Mouse (Mus musculus): Measurements from ENCODE around the gene Alpl. TPM values are rescaled to one million over a fixed set of nuclear protein-coding genes. Genes with fewer than 3 reads are reported as not detected.

The Alpl gene
- polyA plus RNA-seq, 1 experiment, result 569 TPM

DNA sequence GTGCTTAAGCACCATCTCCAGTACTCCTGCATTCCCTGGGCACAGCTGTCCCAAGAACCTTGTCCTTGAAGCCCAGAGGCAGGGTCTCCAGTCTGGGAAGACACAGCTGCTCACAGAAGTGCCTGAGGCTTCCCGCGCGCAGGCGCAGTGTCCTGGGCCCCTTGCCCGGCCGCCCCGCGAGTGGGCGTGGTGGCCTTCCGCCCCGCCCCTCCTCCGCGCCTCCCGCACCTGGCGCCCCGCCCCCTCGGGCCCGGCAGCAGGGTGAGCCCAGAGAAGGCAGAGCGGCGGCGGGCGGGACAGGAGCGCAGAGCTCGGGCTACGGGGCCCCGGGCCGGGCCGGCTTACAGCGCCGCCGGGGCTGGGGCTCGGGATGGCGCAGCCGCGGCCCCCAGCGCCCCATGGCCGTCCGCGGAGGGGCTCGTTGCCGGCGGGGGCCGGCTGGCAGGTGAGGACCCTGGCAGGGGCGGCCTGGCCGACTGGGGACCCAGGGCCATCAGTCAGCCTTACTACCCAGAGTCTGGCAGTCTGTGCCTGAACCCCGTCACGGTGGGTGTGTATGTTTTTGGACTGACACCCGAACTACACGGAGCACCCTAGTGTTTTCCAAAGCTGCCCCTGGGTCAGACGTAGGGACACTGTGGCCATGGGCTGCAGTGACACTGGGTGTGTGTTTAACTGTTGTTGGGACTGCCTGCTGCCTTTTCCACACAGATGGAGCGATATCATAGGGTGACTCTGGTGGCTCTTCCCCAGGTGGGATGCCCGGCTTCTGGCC is 88.8 kb downstream of the Alpl start:
- Histone ChIP-seq H3K36me3 (ENCODE audit: control insufficient read depth, insufficient read depth, low read length) (no peaks in the 10 kb centered on the region), H3K27me3 (replicated peaks; ENCODE audit: control insufficient read depth, insufficient read depth, low read length) (no peaks in the 10 kb centered on the region), H3K4me1 (ENCODE audit: control insufficient read depth, insufficient read depth, low read length) (peaks cover 6% of the 10 kb centered on the region; the same call in 1 of the 2 replicates), H3K27ac (ENCODE audit: insufficient read depth, low read depth, low read length) (peak overlapping the region; percentile 15; the same call in 1 of the 2 replicates), H3K4me3 (ENCODE audit: insufficient read depth, low read depth, low read length) (peak overlapping the region; percentile 40)
- no peak for TF ChIP-seq POLR2A (IDR thresholded peaks at IDR 0.05; ENCODE audit: low read depth, low read length)
- no peak for TF ChIP-seq CTCF (conservative IDR thresholded peaks at IDR 0.05; ENCODE audit: insufficient read depth, insufficient read length, low read depth, low read length)
- peak; percentile 94 for DNase-seq
- WGBS, result 6% methylated on average over 49 of the region's 52 CpGs

DNA sequence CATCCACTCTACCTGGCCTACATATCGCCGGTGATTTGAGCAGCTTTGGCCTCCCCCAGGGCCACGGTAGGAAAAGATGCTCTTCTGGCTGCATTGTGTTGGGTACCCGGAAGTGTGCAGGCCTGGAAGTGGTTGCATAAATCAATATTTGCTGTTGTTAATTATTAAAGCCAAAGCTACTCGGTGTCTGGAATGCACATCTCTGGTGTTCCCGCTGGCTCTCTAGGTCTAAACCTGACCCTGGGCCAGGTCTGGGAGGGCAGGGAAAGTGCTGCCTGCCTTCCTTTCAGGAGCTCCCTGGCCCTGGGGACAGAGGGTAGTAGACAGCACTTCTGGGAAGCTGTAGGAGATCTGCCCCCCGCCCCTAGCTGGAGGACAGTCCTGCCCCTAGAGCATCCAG is 89.7 kb downstream of the Alpl start:
- Histone ChIP-seq H3K27me3 (replicated peaks; ENCODE audit: control insufficient read depth, insufficient read depth, low read length) (no peaks in the 10 kb centered on the region), H3K27ac (ENCODE audit: insufficient read depth, low read depth, low read length) (no peak overlapping the region), H3K36me3 (ENCODE audit: control insufficient read depth, insufficient read depth, low read length) (no peaks in the 10 kb centered on the region), H3K4me1 (ENCODE audit: control insufficient read depth, insufficient read depth, low read length) (peaks cover 6% of the 10 kb centered on the region; the same call in 1 of the 2 replicates), H3K4me3 (ENCODE audit: insufficient read depth, low read depth, low read length) (no peak overlapping the region)
- peak; percentile 61 for DNase-seq
- no peak for TF ChIP-seq CTCF (conservative IDR thresholded peaks at IDR 0.05; ENCODE audit: insufficient read depth, insufficient read length, low read depth, low read length)
- no peak for TF ChIP-seq POLR2A (IDR thresholded peaks at IDR 0.05; ENCODE audit: low read depth, low read length)
- WGBS, result 43% methylated on average over 7 of the region's 7 CpGs

DNA sequence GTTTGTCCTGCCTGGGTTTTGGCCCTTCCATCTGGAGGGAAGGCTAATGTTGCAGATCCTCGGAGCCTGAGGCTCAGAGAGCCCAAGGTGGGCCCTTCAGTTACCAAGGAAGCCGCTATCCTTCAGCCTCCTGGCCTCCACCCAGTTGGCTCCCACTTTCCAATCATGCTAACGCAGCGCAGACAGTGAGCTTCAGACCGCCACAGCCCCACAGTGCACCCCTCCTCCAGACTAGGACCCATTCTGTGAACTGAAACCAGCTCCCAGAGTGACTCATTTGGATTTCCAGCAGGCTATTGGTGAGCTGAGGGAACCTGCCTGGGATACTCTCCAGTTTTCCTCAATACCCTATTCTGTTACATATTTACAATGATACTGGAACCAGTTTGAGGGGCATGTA is 90.8 kb downstream of the Alpl start:
- no peak for DNase-seq
- no peaks in the 10 kb centered on the region for H3K27me3 ChIP-seq (replicated peaks; ENCODE audit: control insufficient read depth, insufficient read depth, low read length)
- WGBS, result 69% methylated on average over 5 of the region's 5 CpGs
- H3K4me3 ChIP-seq (ENCODE audit: insufficient read depth, low read depth, low read length), result no peak overlapping the region
- no peak overlapping the region for H3K27ac ChIP-seq (ENCODE audit: insufficient read depth, low read depth, low read length)
- no peaks in the 10 kb centered on the region for H3K36me3 ChIP-seq (ENCODE audit: control insufficient read depth, insufficient read depth, low read length)
- peaks cover 9% of the 10 kb centered on the region for H3K4me1 ChIP-seq (ENCODE audit: control insufficient read depth, insufficient read depth, low read length)
- TF ChIP-seq POLR2A (IDR thresholded peaks at IDR 0.05; ENCODE audit: low read depth, low read length) (no peak), CTCF (conservative IDR thresholded peaks at IDR 0.05; ENCODE audit: insufficient read depth, insufficient read length, low read depth, low read length) (no peak)

DNA sequence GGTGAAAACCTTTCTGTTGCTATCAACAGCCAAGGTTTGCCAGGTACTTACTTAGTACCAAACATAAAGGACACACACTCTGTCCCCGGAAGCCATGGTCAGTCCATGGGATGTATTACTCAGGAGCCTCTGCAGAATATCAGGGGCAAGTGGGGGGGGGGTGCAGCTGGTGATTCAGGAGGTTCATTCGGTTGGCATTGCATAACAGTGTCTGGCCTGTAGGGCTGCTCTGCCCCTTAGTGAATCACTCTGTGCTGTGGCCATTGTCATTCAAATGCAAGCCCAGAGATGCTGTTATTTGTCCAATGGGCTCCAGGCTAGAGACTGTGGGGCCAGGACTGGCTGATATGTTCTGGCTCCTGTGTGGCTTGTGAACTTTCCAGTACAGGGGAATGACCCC is 91.6 kb downstream of the Alpl start:
- 88% methylated on average over 2 of the region's 2 CpGs for WGBS
- no peak for TF ChIP-seq POLR2A (IDR thresholded peaks at IDR 0.05; ENCODE audit: low read depth, low read length)
- no peak for TF ChIP-seq CTCF (conservative IDR thresholded peaks at IDR 0.05; ENCODE audit: insufficient read depth, insufficient read length, low read depth, low read length)
- H3K27ac ChIP-seq (ENCODE audit: insufficient read depth, low read depth, low read length), result no peak overlapping the region

DNA sequence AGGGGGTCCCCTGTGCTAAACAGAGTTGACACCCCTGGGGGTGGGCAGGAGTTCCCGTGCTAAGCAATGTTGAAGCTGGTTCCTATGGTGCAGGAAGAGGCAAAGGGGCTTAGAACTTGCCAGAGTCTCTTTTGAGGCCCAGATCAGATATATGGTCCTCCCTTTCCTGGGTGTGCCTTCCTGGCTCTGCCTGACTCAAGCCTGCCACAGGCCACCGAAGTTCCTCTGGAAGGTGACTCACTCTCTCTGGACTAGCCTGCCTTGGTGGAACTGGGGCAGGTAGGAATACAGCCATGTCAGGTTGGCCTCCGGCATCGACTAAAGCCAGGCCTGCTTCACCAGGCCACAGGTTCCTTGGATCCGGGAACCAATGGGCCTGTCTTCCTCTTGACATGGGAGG is 93.1 kb downstream of the Alpl start:
- Histone ChIP-seq H3K4me1 (ENCODE audit: control insufficient read depth, insufficient read depth, low read length) (peaks cover 9% of the 10 kb centered on the region), H3K27me3 (replicated peaks; ENCODE audit: control insufficient read depth, insufficient read depth, low read length) (no peaks in the 10 kb centered on the region), H3K36me3 (ENCODE audit: control insufficient read depth, insufficient read depth, low read length) (no peaks in the 10 kb centered on the region), H3K4me3 (ENCODE audit: insufficient read depth, low read depth, low read length) (no peak overlapping the region), H3K27ac (ENCODE audit: insufficient read depth, low read depth, low read length) (no peak overlapping the region)
- TF ChIP-seq CTCF (conservative IDR thresholded peaks at IDR 0.05; ENCODE audit: insufficient read depth, insufficient read length, low read depth, low read length) (no peak), POLR2A (IDR thresholded peaks at IDR 0.05; ENCODE audit: low read depth, low read length) (no peak)
- no peak for DNase-seq
- WGBS, result 85% methylated on average over 5 of the region's 5 CpGs

More for the DNA sequence above, 91.6 kb downstream of the Alpl start:
- Histone ChIP-seq H3K36me3 (ENCODE audit: control insufficient read depth, insufficient read depth, low read length) (no peaks in the 10 kb centered on the region), H3K4me3 (ENCODE audit: insufficient read depth, low read depth, low read length) (no peak overlapping the region), H3K4me1 (ENCODE audit: control insufficient read depth, insufficient read depth, low read length) (peaks cover 9% of the 10 kb centered on the region), H3K27me3 (replicated peaks; ENCODE audit: control insufficient read depth, insufficient read depth, low read length) (no peaks in the 10 kb centered on the region)
- no peak for DNase-seq

DNA sequence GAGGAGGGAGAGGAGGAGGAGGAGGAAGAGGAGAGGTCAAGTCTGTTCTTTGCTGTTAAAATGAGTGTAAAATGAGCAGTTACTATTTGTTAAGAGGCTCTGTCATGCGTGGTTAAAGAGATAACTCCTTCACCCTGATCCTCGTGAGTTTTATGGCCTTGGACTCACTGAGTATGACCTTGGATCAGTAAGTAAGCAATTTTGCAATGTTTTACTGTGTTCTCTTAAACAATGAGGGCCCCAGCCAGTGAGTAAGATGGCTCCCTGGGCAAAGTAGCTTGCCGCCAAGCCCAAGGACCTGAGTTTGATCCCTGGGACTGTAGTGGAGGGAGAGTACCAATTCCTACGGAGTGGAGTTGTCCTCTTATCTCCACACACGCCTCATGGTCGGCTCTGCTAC is 95.2 kb downstream of the Alpl start:
- Histone ChIP-seq H3K4me3 (ENCODE audit: insufficient read depth, low read depth, low read length) (no peak overlapping the region), H3K36me3 (ENCODE audit: control insufficient read depth, insufficient read depth, low read length) (no peaks in the 10 kb centered on the region), H3K27me3 (replicated peaks; ENCODE audit: control insufficient read depth, insufficient read depth, low read length) (no peaks in the 10 kb centered on the region), H3K27ac (ENCODE audit: insufficient read depth, low read depth, low read length) (peak overlapping the region; percentile 24), H3K4me1 (ENCODE audit: control insufficient read depth, insufficient read depth, low read length) (peaks cover 6% of the 10 kb centered on the region)
- DNase-seq, result no peak
- 53% methylated on average over 6 of the region's 6 CpGs for WGBS
- TF ChIP-seq POLR2A (IDR thresholded peaks at IDR 0.05; ENCODE audit: low read depth, low read length) (no peak), CTCF (conservative IDR thresholded peaks at IDR 0.05; ENCODE audit: insufficient read depth, insufficient read length, low read depth, low read length) (no peak)

Measured in kidney, adult 2 months (tissue).